Mouse (Mus musculus) neural tube, embryonic 11.5 days (tissue): ENCODE results near the gene Ttyh2. TPM values are rescaled to one million over a fixed set of nuclear protein-coding genes. Genes with fewer than 3 reads are reported as not detected.

Experiments
- ATAC-seq: fragments of 200-750 bp; cut with Nextera tagmentation; 2 replicates; pipeline ENCODE4 v1.8.0; 2017; ENCODE audit warnings: moderate number of reproducible peaks, mild to moderate bottlenecking, moderate TSS enrichment, moderate library complexity; ENCODE audit not compliant: insufficient read depth, low FRiP score, low TSS enrichment
- DNase-seq: peaks from one replicate; pipeline ENCODE4 v3.0.0-alpha.2; 2015; ENCODE audit warnings: low spot score
- H3K27ac ChIP-seq: fragments of 300-500 bp; sonication (generic); 2 replicates; pipeline ENCODE4 v1.5.1; 2014; ENCODE audit warnings: low read depth, mild to moderate bottlenecking, low read length
- H3K27me3 ChIP-seq: fragments of 300-500 bp; sonication (generic); 2 replicates; pipeline ENCODE4 v1.6.1; 2014; ENCODE audit warnings: mild to moderate bottlenecking, low read length, mixed read lengths; ENCODE audit not compliant: control insufficient read depth, insufficient read depth
- H3K36me3 ChIP-seq: fragments of 300-500 bp; sonication (generic); 2 replicates; pipeline ENCODE4 v1.6.1; 2014; ENCODE audit warnings: mild to moderate bottlenecking, low read length, moderate library complexity, mixed read lengths; ENCODE audit not compliant: control insufficient read depth, insufficient read depth
- H3K4me1 ChIP-seq: fragments of 300-500 bp; sonication (generic); 2 replicates; pipeline ENCODE4 v1.6.1; 2014; ENCODE audit warnings: low read length, mixed read lengths; ENCODE audit not compliant: control insufficient read depth, insufficient read depth
- H3K4me2 ChIP-seq: fragments of 300-500 bp; sonication (generic); 2 replicates; pipeline ENCODE4 v1.6.1; 2014; ENCODE audit warnings: low read depth, mild to moderate bottlenecking, moderate library complexity
- H3K4me3 ChIP-seq: fragments of 300-500 bp; sonication (generic); 2 replicates; pipeline ENCODE4 v1.5.1; 2014; ENCODE audit warnings: low read depth, low read length
- H3K9ac ChIP-seq: fragments of 300-500 bp; sonication (generic); 2 replicates; pipeline ENCODE4 v1.6.1; 2014; ENCODE audit warnings: mild to moderate bottlenecking, low read length
- H3K9me3 ChIP-seq: fragments of 300-500 bp; sonication (generic); 2 replicates; pipeline ENCODE4 v1.6.1; 2016; ENCODE audit warnings: low read length; ENCODE audit not compliant: control insufficient read depth
- WGBS: fragments of 180-500 bp; shearing (Covaris S2); extraction: QIAGEN DNeasy Blood & Tissue Kit; methylation state at CpG from one replicate; pipeline ENCODE4 v1.1.7; 2014; 5-methylcytosine and 5-hydroxymethylcytosine counted together
- polyA plus RNA-seq: library from polyadenylated mRNA; unstranded; fragments of >200 nt; fragmentation: Nextera tagmentation; extraction: Ambion mirVana; gene quantifications from 2 replicates; pipeline ENCODE4 v1.2.1, GENCODE M21; 2014

Ttyh2 gene
- polyA plus RNA-seq, 1 experiment from 2014 or later: 24.6 TPM

GRCm38 (mm10) chr11:114682321-114682900 lies 7.2 kb downstream of the Ttyh2 start:
- no peak overlapping the region for H3K4me2 ChIP-seq
- DNase-seq (no peak), ATAC-seq (no peak)
- no peak overlapping the region for H3K9ac ChIP-seq
- H3K9me3 ChIP-seq: no peaks in the 10 kb centered on the region
- H3K27me3 ChIP-seq: no peaks in the 10 kb centered on the region
- peaks cover 4% of the 10 kb centered on the region for H3K4me1 ChIP-seq
- H3K4me3 ChIP-seq: no peak overlapping the region
- no peak overlapping the region for H3K27ac ChIP-seq
- WGBS: 90% methylated on average over 13 of the region's 13 CpGs
- H3K36me3 ChIP-seq: no peaks in the 10 kb centered on the region

GRCm38 (mm10) chr11:114683029-114683721 lies 7.9 kb downstream of the Ttyh2 start:
- DNase-seq: no peak
- H3K4me3 ChIP-seq: no peak overlapping the region
- no peaks in the 10 kb centered on the region for H3K36me3 ChIP-seq
- H3K4me1 ChIP-seq: peaks cover 4% of the 10 kb centered on the region
- no peak for ATAC-seq
- no peak overlapping the region for H3K9ac ChIP-seq
- no peaks in the 10 kb centered on the region for H3K27me3 ChIP-seq
- WGBS: 86% methylated on average over 10 of the region's 10 CpGs
- H3K9me3 ChIP-seq: no peaks in the 10 kb centered on the region
- H3K4me2 ChIP-seq: no peak overlapping the region
- H3K27ac ChIP-seq: no peak overlapping the region

- no peak for DNase-seq
- 75% methylated on average over 20 of the region's 20 CpGs for WGBS
These were observed 8.7 kb downstream of the Ttyh2 start for GRCm38 (mm10) chr11:114683722-114684621.

GRCm38 (mm10) chr11:114684627-114685373 lies 9.6 kb downstream of the Ttyh2 start:
- DNase-seq (no peak), ATAC-seq (no peak)
- H3K9me3 ChIP-seq: no peaks in the 10 kb centered on the region
- no peak overlapping the region for H3K4me2 ChIP-seq
- peaks cover 4% of the 10 kb centered on the region for H3K4me1 ChIP-seq
- no peaks in the 10 kb centered on the region for H3K27me3 ChIP-seq
- H3K36me3 ChIP-seq: no peaks in the 10 kb centered on the region
- H3K9ac ChIP-seq: no peak overlapping the region
- WGBS: 70% methylated on average over 14 of the region's 14 CpGs
- no peak overlapping the region for H3K4me3 ChIP-seq
- H3K27ac ChIP-seq: 0 out of 2 replicates have a peak overlapping the region, but pooled peaks have one; percentile 17

More at GRCm38 (mm10) chr11:114683722-114684621, 8.7 kb downstream of the Ttyh2 start:
- Histone ChIP-seq H3K4me3 (no peak overlapping the region), H3K27me3 (no peaks in the 10 kb centered on the region), H3K36me3 (no peaks in the 10 kb centered on the region), H3K4me2 (no peak overlapping the region), H3K9me3 (no peaks in the 10 kb centered on the region), H3K27ac (0 out of 2 replicates have a peak overlapping the region, but pooled peaks have one; percentile 27), H3K9ac (no peak overlapping the region), H3K4me1 (peaks cover 4% of the 10 kb centered on the region)
- no peak for ATAC-seq

GRCm38 (mm10) chr11:114685526-114686040 lies 10.4 kb downstream of the Ttyh2 start:
- DNase-seq (no peak), ATAC-seq (no peak)
- Histone ChIP-seq H3K9ac (no peak overlapping the region), H3K4me2 (no peak overlapping the region), H3K27ac (no peak overlapping the region), H3K9me3 (no peaks in the 10 kb centered on the region), H3K27me3 (no peaks in the 10 kb centered on the region), H3K36me3 (no peaks in the 10 kb centered on the region), H3K4me1 (peaks cover 4% of the 10 kb centered on the region), H3K4me3 (no peak overlapping the region)
- WGBS: 72% methylated on average over 9 of the region's 9 CpGs

- H3K9ac ChIP-seq: no peak overlapping the region
- H3K36me3 ChIP-seq: no peaks in the 10 kb centered on the region
- no peak overlapping the region for H3K4me3 ChIP-seq
- DNase-seq (no peak), ATAC-seq (no peak)
- H3K4me2 ChIP-seq: no peak overlapping the region
- 92% methylated on average over 16 of the region's 16 CpGs for WGBS
- H3K9me3 ChIP-seq: no peaks in the 10 kb centered on the region
- no peaks in the 10 kb centered on the region for H3K27me3 ChIP-seq
- peaks cover 4% of the 10 kb centered on the region for H3K4me1 ChIP-seq
- no peak overlapping the region for H3K27ac ChIP-seq
These were observed 11.2 kb downstream of the Ttyh2 start for GRCm38 (mm10) chr11:114686221-114686959.

- ATAC-seq (no peak), DNase-seq (no peak)
- Histone ChIP-seq H3K36me3 (no peaks in the 10 kb centered on the region), H3K9ac (no peak overlapping the region), H3K9me3 (no peaks in the 10 kb centered on the region), H3K27me3 (no peaks in the 10 kb centered on the region), H3K4me2 (no peak overlapping the region), H3K27ac (peak overlapping the region; percentile 49; the same call in 1 of the 2 replicates), H3K4me1 (peaks cover 4% of the 10 kb centered on the region), H3K4me3 (no peak overlapping the region)
- WGBS: 45% methylated on average over 9 of the region's 10 CpGs
These were observed 12.4 kb downstream of the Ttyh2 start for GRCm38 (mm10) chr11:114687574-114688188.
